Mouse (Mus musculus) spleen, adult 2 months (tissue): ENCODE data around the gene Rint1.

Source experiments
- CTCF ChIP-seq: fragments of 200-500 bp; IDR thresholded peaks from 2 replicates; pipeline ENCODE4 v1.5.1; 2011; ENCODE audit warnings: mild to moderate bottlenecking, inconsistent platforms; ENCODE audit not compliant: insufficient read depth, insufficient read length, insufficient replicate concordance; ENCODE audit errors: extremely low read depth
- POLR2A ChIP-seq: fragments of 200-500 bp; IDR thresholded peaks from 2 replicates; pipeline ENCODE4 v1.6.1; 2011; ENCODE audit warnings: low read depth, low read length, inconsistent platforms

- TF ChIP-seq POLR2A (no peak), CTCF (no peak)
These were observed 69.7 kb downstream of the Rint1 start for GRCm38 (mm10) chr5:23857189-23857588.
